Mouse (Mus musculus): Measurements from ENCODE around the gene Acss3. TPM values are rescaled to one million over a fixed set of nuclear protein-coding genes. Genes with fewer than 3 reads are reported as not detected.

Gene Acss3
- polyA plus RNA-seq, 1 experiment from 2014 or later = 7.0 TPM

- H3K4me3 ChIP-seq (ENCODE audit: low read depth, low read length) = no peak overlapping the region
- no peaks in the 10 kb centered on the region for H3K36me3 ChIP-seq (replicated peaks; ENCODE audit: control insufficient read depth, insufficient read depth, low read depth, low read length)
- no peak overlapping the region for H3K4me2 ChIP-seq (ENCODE audit: low read depth, low read length)
- H3K9ac ChIP-seq (replicated peaks; ENCODE audit: low read length) = no peak overlapping the region
- DNase-seq (ENCODE audit: low spot score) = no peak
- no peak for ATAC-seq (replicated peaks; ENCODE audit: insufficient number of reproducible peaks, low FRiP score, low TSS enrichment, low read depth)
- no peaks in the 10 kb centered on the region for H3K27me3 ChIP-seq (ENCODE audit: control insufficient read depth, insufficient read depth, low read length)
- no peaks in the 10 kb centered on the region for H3K9me3 ChIP-seq (replicated peaks; ENCODE audit: control insufficient read depth, low read length)
- no peaks in the 10 kb centered on the region for H3K4me1 ChIP-seq (ENCODE audit: control insufficient read depth, insufficient read depth, low read length)
- WGBS = 97% methylated on average over 9 of the region's 9 CpGs
- no peak overlapping the region for H3K27ac ChIP-seq (replicated peaks; ENCODE audit: low read depth, low read length)
Observed at GRCm38 (mm10) chr10:107121301-107121700, 2.2 kb downstream of the Acss3 start.

- Histone ChIP-seq H3K27ac (replicated peaks; ENCODE audit: low read depth, low read length) (no peak overlapping the region), H3K9me3 (replicated peaks; ENCODE audit: control insufficient read depth, low read length) (no peaks in the 10 kb centered on the region), H3K9ac (replicated peaks; ENCODE audit: low read length) (no peak overlapping the region), H3K4me3 (ENCODE audit: low read depth, low read length) (no peak overlapping the region), H3K36me3 (replicated peaks; ENCODE audit: control insufficient read depth, insufficient read depth, low read depth, low read length) (no peaks in the 10 kb centered on the region), H3K4me1 (ENCODE audit: control insufficient read depth, insufficient read depth, low read length) (no peaks in the 10 kb centered on the region), H3K27me3 (ENCODE audit: control insufficient read depth, insufficient read depth, low read length) (no peaks in the 10 kb centered on the region), H3K4me2 (ENCODE audit: low read depth, low read length) (no peak overlapping the region)
- 85% methylated on average over 2 of the region's 2 CpGs for WGBS
- no peak for ATAC-seq (replicated peaks; ENCODE audit: insufficient number of reproducible peaks, low FRiP score, low TSS enrichment, low read depth)
- DNase-seq (ENCODE audit: low spot score) = no peak
Observed at GRCm38 (mm10) chr10:107119135-107119534, 4.3 kb downstream of the Acss3 start.

GRCm38 (mm10) chr10:107116709-107117267 is 6.7 kb downstream of the Acss3 start:
- Histone ChIP-seq H3K9ac (replicated peaks; ENCODE audit: low read length) (no peak overlapping the region), H3K27me3 (ENCODE audit: control insufficient read depth, insufficient read depth, low read length) (no peaks in the 10 kb centered on the region), H3K4me1 (ENCODE audit: control insufficient read depth, insufficient read depth, low read length) (no peaks in the 10 kb centered on the region), H3K9me3 (replicated peaks; ENCODE audit: control insufficient read depth, low read length) (no peaks in the 10 kb centered on the region), H3K4me3 (ENCODE audit: low read depth, low read length) (no peak overlapping the region), H3K4me2 (ENCODE audit: low read depth, low read length) (no peak overlapping the region), H3K36me3 (replicated peaks; ENCODE audit: control insufficient read depth, insufficient read depth, low read depth, low read length) (no peaks in the 10 kb centered on the region), H3K27ac (replicated peaks; ENCODE audit: low read depth, low read length) (no peak overlapping the region)
- ATAC-seq (replicated peaks; ENCODE audit: insufficient number of reproducible peaks, low FRiP score, low TSS enrichment, low read depth) = no peak
- 65% methylated on average over 4 of the region's 4 CpGs for WGBS
- DNase-seq (ENCODE audit: low spot score) = no peak

GRCm38 (mm10) chr10:107115930-107116642 is 7.4 kb downstream of the Acss3 start:
- no peaks in the 10 kb centered on the region for H3K36me3 ChIP-seq (replicated peaks; ENCODE audit: control insufficient read depth, insufficient read depth, low read depth, low read length)
- ATAC-seq (replicated peaks; ENCODE audit: insufficient number of reproducible peaks, low FRiP score, low TSS enrichment, low read depth) (no peak), DNase-seq (ENCODE audit: low spot score) (no peak)
- H3K27me3 ChIP-seq (ENCODE audit: control insufficient read depth, insufficient read depth, low read length) = no peaks in the 10 kb centered on the region
- H3K9me3 ChIP-seq (replicated peaks; ENCODE audit: control insufficient read depth, low read length) = no peaks in the 10 kb centered on the region
- no peak overlapping the region for H3K27ac ChIP-seq (replicated peaks; ENCODE audit: low read depth, low read length)
- H3K4me1 ChIP-seq (ENCODE audit: control insufficient read depth, insufficient read depth, low read length) = no peaks in the 10 kb centered on the region
- no peak overlapping the region for H3K4me2 ChIP-seq (ENCODE audit: low read depth, low read length)
- H3K9ac ChIP-seq (replicated peaks; ENCODE audit: low read length) = no peak overlapping the region
- 33% methylated on average over 1 of the region's 1 CpGs for WGBS
- H3K4me3 ChIP-seq (ENCODE audit: low read depth, low read length) = no peak overlapping the region

- no peak overlapping the region for H3K9ac ChIP-seq (replicated peaks; ENCODE audit: low read length)
- 48% methylated on average over 1 of the region's 1 CpGs for WGBS
- no peak overlapping the region for H3K4me2 ChIP-seq (ENCODE audit: low read depth, low read length)
- no peaks in the 10 kb centered on the region for H3K9me3 ChIP-seq (replicated peaks; ENCODE audit: control insufficient read depth, low read length)
- DNase-seq (ENCODE audit: low spot score) = no peak
- ATAC-seq (replicated peaks; ENCODE audit: insufficient number of reproducible peaks, low FRiP score, low TSS enrichment, low read depth) = no peak
- H3K27me3 ChIP-seq (ENCODE audit: control insufficient read depth, insufficient read depth, low read length) = no peaks in the 10 kb centered on the region
- H3K4me3 ChIP-seq (ENCODE audit: low read depth, low read length) = no peak overlapping the region
- no peak overlapping the region for H3K27ac ChIP-seq (replicated peaks; ENCODE audit: low read depth, low read length)
- H3K36me3 ChIP-seq (replicated peaks; ENCODE audit: control insufficient read depth, insufficient read depth, low read depth, low read length) = no peaks in the 10 kb centered on the region
- no peaks in the 10 kb centered on the region for H3K4me1 ChIP-seq (ENCODE audit: control insufficient read depth, insufficient read depth, low read length)
Observed at GRCm38 (mm10) chr10:107115121-107115520, 8.3 kb downstream of the Acss3 start.

GRCm38 (mm10) chr10:107094452-107094851 is 29.0 kb downstream of the Acss3 start:
- H3K9me3 ChIP-seq (replicated peaks; ENCODE audit: control insufficient read depth, low read length) = no peaks in the 10 kb centered on the region
- 43% methylated on average over 3 of the region's 3 CpGs for whole genome bisulfite sequencing

GRCm38 (mm10) chr10:107053846-107054624 is 69.4 kb downstream of the Acss3 start:
- Histone ChIP-seq H3K4me1 (ENCODE audit: control insufficient read depth, insufficient read depth, low read length) (no peaks in the 10 kb centered on the region), H3K36me3 (replicated peaks; ENCODE audit: control insufficient read depth, insufficient read depth, low read depth, low read length) (no peaks in the 10 kb centered on the region), H3K4me2 (ENCODE audit: low read depth, low read length) (no peak overlapping the region), H3K27me3 (ENCODE audit: control insufficient read depth, insufficient read depth, low read length) (no peaks in the 10 kb centered on the region), H3K9ac (replicated peaks; ENCODE audit: low read length) (no peak overlapping the region), H3K9me3 (replicated peaks; ENCODE audit: control insufficient read depth, low read length) (no peaks in the 10 kb centered on the region), H3K4me3 (ENCODE audit: low read depth, low read length) (no peak overlapping the region), H3K27ac (replicated peaks; ENCODE audit: low read depth, low read length) (no peak overlapping the region)
- WGBS = 76% methylated on average over 4 of the region's 4 CpGs
- no peak for DNase-seq (ENCODE audit: low spot score)
- ATAC-seq (replicated peaks; ENCODE audit: insufficient number of reproducible peaks, low FRiP score, low TSS enrichment, low read depth) = no peak

More at GRCm38 (mm10) chr10:107094452-107094851, 29.0 kb downstream of the Acss3 start:
- DNase-seq (ENCODE audit: low spot score) (no peak), ATAC-seq (replicated peaks; ENCODE audit: insufficient number of reproducible peaks, low FRiP score, low TSS enrichment, low read depth) (no peak)
- H3K27me3 ChIP-seq (ENCODE audit: control insufficient read depth, insufficient read depth, low read length) = no peaks in the 10 kb centered on the region
- no peak overlapping the region for H3K27ac ChIP-seq (replicated peaks; ENCODE audit: low read depth, low read length)
- no peak overlapping the region for H3K9ac ChIP-seq (replicated peaks; ENCODE audit: low read length)
- H3K36me3 ChIP-seq (replicated peaks; ENCODE audit: control insufficient read depth, insufficient read depth, low read depth, low read length) = no peaks in the 10 kb centered on the region
- H3K4me1 ChIP-seq (ENCODE audit: control insufficient read depth, insufficient read depth, low read length) = no peaks in the 10 kb centered on the region
- no peak overlapping the region for H3K4me2 ChIP-seq (ENCODE audit: low read depth, low read length)
- no peak overlapping the region for H3K4me3 ChIP-seq (ENCODE audit: low read depth, low read length)

- Histone ChIP-seq H3K4me2 (ENCODE audit: low read depth, low read length) (no peak overlapping the region), H3K27ac (replicated peaks; ENCODE audit: low read depth, low read length) (no peak overlapping the region), H3K27me3 (ENCODE audit: control insufficient read depth, insufficient read depth, low read length) (no peaks in the 10 kb centered on the region), H3K9ac (replicated peaks; ENCODE audit: low read length) (no peak overlapping the region), H3K4me1 (ENCODE audit: control insufficient read depth, insufficient read depth, low read length) (no peaks in the 10 kb centered on the region), H3K9me3 (replicated peaks; ENCODE audit: control insufficient read depth, low read length) (no peaks in the 10 kb centered on the region), H3K4me3 (ENCODE audit: low read depth, low read length) (no peak overlapping the region), H3K36me3 (replicated peaks; ENCODE audit: control insufficient read depth, insufficient read depth, low read depth, low read length) (no peaks in the 10 kb centered on the region)
- WGBS = 81% methylated on average over 2 of the region's 2 CpGs
- DNase-seq (ENCODE audit: low spot score) (no peak), ATAC-seq (replicated peaks; ENCODE audit: insufficient number of reproducible peaks, low FRiP score, low TSS enrichment, low read depth) (no peak)
Observed at GRCm38 (mm10) chr10:107050489-107050888, 73.0 kb downstream of the Acss3 start.

All from embryonic facial prominence, embryonic 11.5 days (tissue).